Mouse (Mus musculus): ENCODE data around the gene Zfp185. TPM values are rescaled to one million over a fixed set of nuclear protein-coding genes. Genes with fewer than 3 reads are reported as not detected.
A peak's percentile ranks its signal among the peaks of the same experiment; 100 is the strongest.

Zfp185 gene
- polyA plus RNA-seq, 1 experiment = not detected

- no peak for TF ChIP-seq CEBPB (IDR thresholded peaks at IDR 0.05; ENCODE audit: low read depth)
- no peak for TF ChIP-seq USF1 (IDR thresholded peaks at IDR 0.05; ENCODE audit: low read depth)
- no peak for TF ChIP-seq FOSL1 (IDR thresholded peaks at IDR 0.05; ENCODE audit: insufficient read depth, low read length, poor library complexity, severe bottlenecking)
- no peak for TF ChIP-seq MYOD1 (IDR thresholded peaks at IDR 0.05; ENCODE audit: control insufficient read depth, insufficient read length, low read depth)
- TF ChIP-seq MAX (IDR thresholded peaks at IDR 0.05) = no peak
- TF ChIP-seq MYOG (IDR thresholded peaks at IDR 0.05; ENCODE audit: control insufficient read depth, extremely low read depth, insufficient read length) = no peak
- TF ChIP-seq CTCF (IDR thresholded peaks at IDR 0.05; ENCODE audit: control insufficient read depth, insufficient read depth, insufficient read length) = no peak
- H3K79me3 ChIP-seq (ENCODE audit: low read depth) = no peaks in the 10 kb centered on the region
- H3K4me3 ChIP-seq (ENCODE audit: insufficient read depth, poor library complexity, severe bottlenecking) = no peak within 1 kb of the TSS
- no peaks in the 10 kb centered on the region for H3K36me3 ChIP-seq (ENCODE audit: control insufficient read depth, insufficient read depth)
- no peaks in the 10 kb centered on the region for H3K79me2 ChIP-seq (ENCODE audit: control insufficient read depth, insufficient read depth)
- no peak within 1 kb of the TSS for H3ac ChIP-seq (ENCODE audit: control insufficient read depth, insufficient read length, low read depth)
- no peaks in the 10 kb centered on the region for H3K27me3 ChIP-seq (ENCODE audit: control insufficient read depth, insufficient read depth, insufficient read length)
Measured at GRCm38 (mm10) chrX:73037003-73037402, 49.9 kb downstream of the Zfp185 start, which contains the start of gene Pnma5. Gene Pnma5, minus strand, starts transcription at chrX:73037103.

- no peaks in the 10 kb centered on the region for H3K27me3 ChIP-seq (ENCODE audit: control insufficient read depth, insufficient read depth, insufficient read length)
- no peak for TF ChIP-seq MAX (IDR thresholded peaks at IDR 0.05)
- TF ChIP-seq CEBPB (IDR thresholded peaks at IDR 0.05; ENCODE audit: low read depth) = no peak
- TF ChIP-seq MYOD1 (IDR thresholded peaks at IDR 0.05; ENCODE audit: control insufficient read depth, insufficient read length, low read depth) = no peak
- no peak for TF ChIP-seq CTCF (IDR thresholded peaks at IDR 0.05; ENCODE audit: control insufficient read depth, insufficient read depth, insufficient read length)
- no peaks in the 10 kb centered on the region for H3K36me3 ChIP-seq (ENCODE audit: control insufficient read depth, insufficient read depth)
- no peaks in the 10 kb centered on the region for H3K79me2 ChIP-seq (ENCODE audit: control insufficient read depth, insufficient read depth)
- no peak overlapping the region for H3K4me3 ChIP-seq (ENCODE audit: insufficient read depth, poor library complexity, severe bottlenecking)
- H3ac ChIP-seq (ENCODE audit: control insufficient read depth, insufficient read length, low read depth) = no peak overlapping the region
- H3K79me3 ChIP-seq (ENCODE audit: low read depth) = no peaks in the 10 kb centered on the region
Measured at GRCm38 (mm10) chrX:73038831-73039230, 51.7 kb downstream of the Zfp185 start.

DNA sequence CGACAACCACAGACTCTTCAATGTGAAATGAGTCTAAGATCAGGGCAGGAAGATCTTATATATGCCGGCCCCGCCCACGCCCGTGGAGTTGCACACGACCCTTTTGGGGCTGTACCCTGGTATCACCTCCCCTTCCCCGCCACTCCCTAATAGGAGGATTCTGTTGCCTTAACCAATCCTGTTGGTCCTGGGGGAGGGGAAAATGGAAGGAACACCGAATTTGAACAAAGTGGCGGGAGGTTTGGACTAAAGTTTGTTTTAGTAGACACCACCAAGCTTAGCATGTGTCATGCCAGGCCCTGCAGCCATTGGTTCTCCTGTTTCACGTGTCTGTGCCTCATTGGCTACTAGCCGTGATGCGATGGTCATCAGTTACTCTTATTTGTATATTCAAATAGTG lies 52.5 kb downstream of the Zfp185 start:
- no peaks in the 10 kb centered on the region for H3K36me3 ChIP-seq (ENCODE audit: control insufficient read depth, insufficient read depth)
- H3K79me2 ChIP-seq (ENCODE audit: control insufficient read depth, insufficient read depth) = no peaks in the 10 kb centered on the region
- no peak overlapping the region for H3K4me3 ChIP-seq (ENCODE audit: insufficient read depth, poor library complexity, severe bottlenecking)
- no peak overlapping the region for H3ac ChIP-seq (ENCODE audit: control insufficient read depth, insufficient read length, low read depth)
- no peaks in the 10 kb centered on the region for H3K79me3 ChIP-seq (ENCODE audit: low read depth)
- TF ChIP-seq MYOD1 (IDR thresholded peaks at IDR 0.05; ENCODE audit: control insufficient read depth, insufficient read length, low read depth) (no peak), USF1 (IDR thresholded peaks at IDR 0.05; ENCODE audit: low read depth) (no peak), MYOG (IDR thresholded peaks at IDR 0.05; ENCODE audit: control insufficient read depth, extremely low read depth, insufficient read length) (no peak), MAX (IDR thresholded peaks at IDR 0.05) (no peak), CTCF (IDR thresholded peaks at IDR 0.05; ENCODE audit: control insufficient read depth, insufficient read depth, insufficient read length) (no peak)
- no peaks in the 10 kb centered on the region for H3K27me3 ChIP-seq (ENCODE audit: control insufficient read depth, insufficient read depth, insufficient read length)

DNA sequence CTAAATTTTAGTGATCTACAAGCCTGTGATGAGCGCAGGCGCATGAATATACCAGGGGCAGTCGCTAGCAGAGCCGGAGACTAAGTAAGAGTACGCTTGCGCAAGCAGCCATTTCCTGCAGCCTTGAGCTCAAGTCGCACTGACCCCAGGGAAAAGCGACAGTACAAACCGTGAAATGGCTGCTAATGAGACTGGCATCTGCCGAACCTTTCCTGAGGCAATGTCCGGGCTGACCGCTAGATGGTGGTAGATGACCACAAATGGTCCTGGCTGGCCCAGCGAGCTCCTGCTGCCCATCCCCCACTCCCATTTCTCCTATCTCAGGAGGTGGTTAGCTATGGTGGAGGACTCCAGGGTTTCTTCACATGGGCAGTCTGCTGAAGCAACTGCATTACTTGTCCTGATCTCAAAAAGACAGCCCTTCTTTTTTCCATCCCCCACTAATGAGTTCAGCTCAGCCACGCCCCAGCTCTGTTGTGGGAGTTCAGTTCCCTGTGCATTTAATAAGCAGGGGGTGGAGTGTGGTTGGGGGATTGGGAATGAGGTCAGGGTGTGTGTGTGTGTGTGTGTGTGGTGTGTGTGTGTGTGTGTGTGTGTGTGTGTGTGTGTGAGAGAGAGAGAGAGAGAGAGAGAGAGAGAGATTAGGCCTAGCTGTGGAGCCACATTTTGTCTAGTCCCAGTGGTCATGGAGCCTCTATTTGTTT lies 66.9 kb downstream of the Zfp185 start:
- no peak overlapping the region for H3K4me3 ChIP-seq (ENCODE audit: insufficient read depth, poor library complexity, severe bottlenecking)
- H3K36me3 ChIP-seq (ENCODE audit: control insufficient read depth, insufficient read depth) = no peaks in the 10 kb centered on the region
- TF ChIP-seq MYOD1 (IDR thresholded peaks at IDR 0.05; ENCODE audit: control insufficient read depth, insufficient read length, low read depth) (no peak), FOSL1 (IDR thresholded peaks at IDR 0.05; ENCODE audit: insufficient read depth, low read length, poor library complexity, severe bottlenecking) (no peak), USF1 (IDR thresholded peaks at IDR 0.05; ENCODE audit: low read depth) (no peak), CTCF (IDR thresholded peaks at IDR 0.05; ENCODE audit: control insufficient read depth, insufficient read depth, insufficient read length) (peak; percentile 83), MYOG (IDR thresholded peaks at IDR 0.05; ENCODE audit: control insufficient read depth, extremely low read depth, insufficient read length) (no peak), MAX (IDR thresholded peaks at IDR 0.05) (no peak), CEBPB (IDR thresholded peaks at IDR 0.05; ENCODE audit: low read depth) (no peak)

DNA sequence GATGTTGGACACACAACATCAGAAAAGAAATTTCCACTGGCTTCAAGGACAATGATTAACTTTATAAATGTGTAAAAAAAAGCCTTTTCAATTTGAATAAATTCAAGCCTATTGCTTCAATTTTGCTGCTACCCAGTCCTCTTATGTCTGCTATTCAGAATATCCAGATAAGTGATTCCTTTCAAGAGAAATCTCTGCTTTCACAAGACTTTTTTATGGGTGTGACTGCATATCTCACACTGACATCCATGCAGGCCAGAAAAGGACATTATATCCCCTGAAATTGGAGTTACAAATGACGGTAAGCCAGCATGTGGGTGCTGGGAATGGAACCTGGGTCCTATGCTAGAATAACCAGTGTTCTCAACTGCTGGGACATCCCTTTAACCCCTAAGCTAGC lies 74.4 kb downstream of the Zfp185 start:
- Histone ChIP-seq H3ac (ENCODE audit: control insufficient read depth, insufficient read length, low read depth) (no peak overlapping the region), H3K36me3 (ENCODE audit: control insufficient read depth, insufficient read depth) (no peaks in the 10 kb centered on the region), H3K27me3 (ENCODE audit: control insufficient read depth, insufficient read depth, insufficient read length) (peaks cover 10% of the 10 kb centered on the region), H3K79me3 (ENCODE audit: low read depth) (no peaks in the 10 kb centered on the region), H3K79me2 (ENCODE audit: control insufficient read depth, insufficient read depth) (no peaks in the 10 kb centered on the region), H3K4me3 (ENCODE audit: insufficient read depth, poor library complexity, severe bottlenecking) (no peak overlapping the region)
- TF ChIP-seq FOSL1 (IDR thresholded peaks at IDR 0.05; ENCODE audit: insufficient read depth, low read length, poor library complexity, severe bottlenecking) (no peak), MYOG (IDR thresholded peaks at IDR 0.05; ENCODE audit: control insufficient read depth, extremely low read depth, insufficient read length) (no peak), CTCF (IDR thresholded peaks at IDR 0.05; ENCODE audit: control insufficient read depth, insufficient read depth, insufficient read length) (no peak), MYOD1 (IDR thresholded peaks at IDR 0.05; ENCODE audit: control insufficient read depth, insufficient read length, low read depth) (no peak), USF1 (IDR thresholded peaks at IDR 0.05; ENCODE audit: low read depth) (no peak), MAX (IDR thresholded peaks at IDR 0.05) (no peak), CEBPB (IDR thresholded peaks at IDR 0.05; ENCODE audit: low read depth) (no peak)

More for the DNA sequence above, 66.9 kb downstream of the Zfp185 start:
- no peaks in the 10 kb centered on the region for H3K27me3 ChIP-seq (ENCODE audit: control insufficient read depth, insufficient read depth, insufficient read length)
- H3ac ChIP-seq (ENCODE audit: control insufficient read depth, insufficient read length, low read depth) = no peak overlapping the region
- no peaks in the 10 kb centered on the region for H3K79me3 ChIP-seq (ENCODE audit: low read depth)
- no peaks in the 10 kb centered on the region for H3K79me2 ChIP-seq (ENCODE audit: control insufficient read depth, insufficient read depth)

DNA sequence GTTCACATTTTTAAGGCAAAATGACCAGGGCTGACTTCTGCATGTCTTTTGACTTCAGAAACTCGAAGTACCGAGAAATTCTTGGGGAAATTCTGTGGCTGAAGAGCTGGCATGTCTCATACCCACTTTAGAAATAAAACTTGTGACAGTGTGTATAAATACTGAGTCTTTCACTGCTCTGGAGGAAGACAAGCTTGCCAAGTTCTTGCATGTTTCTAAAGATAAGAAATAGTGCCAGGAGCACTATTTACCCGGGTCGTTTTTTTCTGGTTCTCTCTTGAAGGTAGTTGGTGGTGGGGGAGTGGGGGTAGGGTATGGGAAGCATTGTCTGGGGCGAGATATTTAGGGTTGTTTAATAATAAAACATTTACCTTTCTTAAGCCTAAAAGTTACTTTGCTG lies 75.2 kb downstream of the Zfp185 start:
- TF ChIP-seq MAX (IDR thresholded peaks at IDR 0.05) = no peak
- TF ChIP-seq MYOD1 (IDR thresholded peaks at IDR 0.05; ENCODE audit: control insufficient read depth, insufficient read length, low read depth) = no peak
- TF ChIP-seq FOSL1 (IDR thresholded peaks at IDR 0.05; ENCODE audit: insufficient read depth, low read length, poor library complexity, severe bottlenecking) = no peak

More for the DNA sequence above, 75.2 kb downstream of the Zfp185 start:
- H3K79me3 ChIP-seq (ENCODE audit: low read depth) = no peaks in the 10 kb centered on the region
- no peaks in the 10 kb centered on the region for H3K36me3 ChIP-seq (ENCODE audit: control insufficient read depth, insufficient read depth)
- no peaks in the 10 kb centered on the region for H3K79me2 ChIP-seq (ENCODE audit: control insufficient read depth, insufficient read depth)
- H3K4me3 ChIP-seq (ENCODE audit: insufficient read depth, poor library complexity, severe bottlenecking) = no peak overlapping the region
- no peak overlapping the region for H3ac ChIP-seq (ENCODE audit: control insufficient read depth, insufficient read length, low read depth)
- peaks cover 10% of the 10 kb centered on the region for H3K27me3 ChIP-seq (ENCODE audit: control insufficient read depth, insufficient read depth, insufficient read length)
